Mouse (Mus musculus) brain, embryonic 14.5 days (tissue): ENCODE results near the gene Gm4907. TPM values are rescaled to one million over a fixed set of nuclear protein-coding genes. Genes with fewer than 3 reads are reported as not detected.
"Not testable (repeated sequence)": the region's sequence is repeated elsewhere in the genome, so short reads cannot be mapped to it uniquely, and the experiment has no call there.

Experiments
- DNase-seq: peaks from one replicate; pipeline ENCODE4 v3.0.0-alpha.2; 2011; ENCODE audit warnings: low read depth
- CTCF ChIP-seq: fragments of 200-500 bp; IDR thresholded peaks from 2 replicates; pipeline ENCODE4 v1.5.1; 2012; ENCODE audit warnings: inconsistent platforms, mild to moderate bottlenecking, moderate library complexity, borderline replicate concordance; ENCODE audit not compliant: insufficient read depth, insufficient read length; ENCODE audit errors: extremely low read depth
- POLR2A ChIP-seq: fragments of 200-500 bp; IDR thresholded peaks from 2 replicates; pipeline ENCODE4 v1.6.1; 2012; ENCODE audit warnings: mild to moderate bottlenecking, inconsistent platforms, borderline replicate concordance; ENCODE audit not compliant: poor library complexity, insufficient read depth, insufficient read length, severe bottlenecking; ENCODE audit errors: extremely low read depth
- polyA plus RNA-seq: library from polyadenylated mRNA; depleted of rRNA; stranded (reverse); fragments of >200 nt; gene quantifications from 2 replicates; pipeline ENCODE4 v1.2.3, GENCODE M21; 2012; rRNA removed

The Gm4907 gene
- not detected in 2 replicates for polyA plus RNA-seq

- not testable (repeated sequence) for DNase-seq
Observed at GRCm38 (mm10) chrX:23882253-23882652, at the start of gene Gm4907. Gene Gm4907, plus strand, starts transcription at chrX:23882553.

- DNase-seq, result not testable (repeated sequence)
Observed at GRCm38 (mm10) chrX:23833784-23834183, 48.6 kb upstream of the Gm4907 start.

- no peak for DNase-seq
- TF ChIP-seq POLR2A (no peak), CTCF (no peak)
Observed at GRCm38 (mm10) chrX:23840921-23841320, 41.4 kb upstream of the Gm4907 start.

- no peak for TF ChIP-seq CTCF
- DNase-seq, result no peak
Observed at GRCm38 (mm10) chrX:23954161-23954560, 71.8 kb downstream of the Gm4907 start.

Other genes with a start within 250 kb of the Gm4907 start
- 4.6 and 6.8 TPM in 2 replicates for gene Wdr44, start 189.5 kb upstream of the Gm4907 start, polyA plus RNA-seq
- not detected in 2 replicates for gene Gm4985, start 76.4 kb downstream of the Gm4907 start, polyA plus RNA-seq